Mouse (Mus musculus): ENCODE results near the gene Slc35e3. TPM values are rescaled to one million over a fixed set of nuclear protein-coding genes. Genes with fewer than 3 reads are reported as not detected.
A peak's percentile ranks its signal among the peaks of the same experiment; 100 is the strongest.

Slc35e3 gene
- polyA plus RNA-seq (2015; fragmentation: Nextera tagmentation; extraction: Ambion mirVana): 34.0 and 37.0 TPM in 2 replicates

- Histone ChIP-seq H3K4me2 (peak within 1 kb of the TSS; percentile 79), H3K9ac (peak within 1 kb of the TSS; percentile 77), H3K36me3 (peaks cover 36% of the 10 kb centered on the region), H3K4me3 (peak within 1 kb of the TSS; percentile 60), H3K9me3 (no peaks in the 10 kb centered on the region), H3K27ac (peak within 1 kb of the TSS; percentile 66), H3K27me3 (no peaks in the 10 kb centered on the region), H3K4me1 (peaks cover 28% of the 10 kb centered on the region)
- ATAC-seq (ENCODE audit: insufficient number of reproducible peaks, insufficient read depth, low FRiP score, low TSS enrichment, low read depth): peak; percentile 94
- 14% methylated on average over 46 of the region's 46 CpGs for WGBS
Observed at GRCm38 (mm10) chr10:117746297-117746883, at the start of gene Slc35e3. Slc35e3 (minus strand) TSS chr10:117746365.

GRCm38 (mm10) chr10:117795206-117795605 lies 49.0 kb upstream of the Slc35e3 start:
- Histone ChIP-seq H3K4me3 (no peak overlapping the region), H3K4me1 (peaks cover 21% of the 10 kb centered on the region), H3K4me2 (no peak overlapping the region), H3K27me3 (no peaks in the 10 kb centered on the region), H3K36me3 (peaks cover 6% of the 10 kb centered on the region; the same call in 1 of the 2 replicates), H3K27ac (no peak overlapping the region), H3K9me3 (no peaks in the 10 kb centered on the region), H3K9ac (no peak overlapping the region)
- 78% methylated on average over 4 of the region's 4 CpGs for WGBS
- ATAC-seq (ENCODE audit: insufficient number of reproducible peaks, insufficient read depth, low FRiP score, low TSS enrichment, low read depth): no peak

- Histone ChIP-seq H3K4me2 (peak overlapping the region; percentile 75), H3K9ac (no peak overlapping the region; the same call in 1 of the 2 replicates), H3K4me3 (peak overlapping the region; percentile 93; the same call in 1 of the 2 replicates), H3K27ac (peak overlapping the region; percentile 78), H3K9me3 (no peaks in the 10 kb centered on the region), H3K4me1 (peaks cover 22% of the 10 kb centered on the region), H3K27me3 (no peaks in the 10 kb centered on the region), H3K36me3 (peaks cover 11% of the 10 kb centered on the region; the same call in 1 of the 2 replicates)
- 74% methylated on average over 11 of the region's 11 CpGs for WGBS
- ATAC-seq (ENCODE audit: insufficient number of reproducible peaks, insufficient read depth, low FRiP score, low TSS enrichment, low read depth): no peak
Observed at GRCm38 (mm10) chr10:117793436-117794030, 47.4 kb upstream of the Slc35e3 start.

GRCm38 (mm10) chr10:117792141-117793091 lies 46.3 kb upstream of the Slc35e3 start, which contains the start of gene Nup107:
Nup107 (minus strand) TSS chr10:117792705.
- H3K4me1 ChIP-seq: peaks cover 22% of the 10 kb centered on the region
- peak; percentile 95 for ATAC-seq (ENCODE audit: insufficient number of reproducible peaks, insufficient read depth, low FRiP score, low TSS enrichment, low read depth)
- H3K36me3 ChIP-seq: peaks cover 18% of the 10 kb centered on the region
- peak within 1 kb of the TSS; percentile 93 for H3K4me3 ChIP-seq
- peak within 1 kb of the TSS; percentile 91 for H3K9ac ChIP-seq
- no peaks in the 10 kb centered on the region for H3K27me3 ChIP-seq
- H3K27ac ChIP-seq: peak within 1 kb of the TSS; percentile 78
- H3K9me3 ChIP-seq: no peaks in the 10 kb centered on the region
- peak within 1 kb of the TSS; percentile 75 for H3K4me2 ChIP-seq
- WGBS: under 1% methylated on average over 75 of the region's 75 CpGs

GRCm38 (mm10) chr10:117791171-117791470 lies 45.0 kb upstream of the Slc35e3 start:
- H3K9me3 ChIP-seq: no peaks in the 10 kb centered on the region
- WGBS: 85% methylated on average over 2 of the region's 2 CpGs
- H3K36me3 ChIP-seq: peaks cover 31% of the 10 kb centered on the region
- H3K27me3 ChIP-seq: no peaks in the 10 kb centered on the region
- H3K27ac ChIP-seq: no peak overlapping the region
- peaks cover 22% of the 10 kb centered on the region for H3K4me1 ChIP-seq
- peak overlapping the region; percentile 91 for H3K9ac ChIP-seq
- H3K4me2 ChIP-seq: peak overlapping the region; percentile 75
- ATAC-seq (ENCODE audit: insufficient number of reproducible peaks, insufficient read depth, low FRiP score, low TSS enrichment, low read depth): no peak
- H3K4me3 ChIP-seq: peak overlapping the region; percentile 93

- Histone ChIP-seq H3K4me2 (no peak overlapping the region), H3K9ac (no peak overlapping the region), H3K4me3 (no peak overlapping the region), H3K27me3 (no peaks in the 10 kb centered on the region), H3K9me3 (no peaks in the 10 kb centered on the region), H3K36me3 (peaks cover 36% of the 10 kb centered on the region), H3K27ac (no peak overlapping the region), H3K4me1 (peaks cover 22% of the 10 kb centered on the region)
- no peak for ATAC-seq (ENCODE audit: insufficient number of reproducible peaks, insufficient read depth, low FRiP score, low TSS enrichment, low read depth)
- 94% methylated on average over 17 of the region's 17 CpGs for WGBS
Observed at GRCm38 (mm10) chr10:117790421-117791170, 44.4 kb upstream of the Slc35e3 start.

- Histone ChIP-seq H3K4me1 (peaks cover 22% of the 10 kb centered on the region), H3K4me2 (no peak overlapping the region), H3K27me3 (no peaks in the 10 kb centered on the region), H3K9me3 (no peaks in the 10 kb centered on the region), H3K9ac (no peak overlapping the region), H3K4me3 (no peak overlapping the region), H3K27ac (no peak overlapping the region), H3K36me3 (peaks cover 42% of the 10 kb centered on the region)
- no peak for ATAC-seq (ENCODE audit: insufficient number of reproducible peaks, insufficient read depth, low FRiP score, low TSS enrichment, low read depth)
- 86% methylated on average over 1 of the region's 1 CpGs for WGBS
Observed at GRCm38 (mm10) chr10:117790011-117790410, 43.8 kb upstream of the Slc35e3 start.

- H3K27ac ChIP-seq: no peak overlapping the region
- 93% methylated on average over 7 of the region's 7 CpGs for WGBS
- H3K9ac ChIP-seq: no peak overlapping the region
- H3K36me3 ChIP-seq: peaks cover 79% of the 10 kb centered on the region
- H3K27me3 ChIP-seq: no peaks in the 10 kb centered on the region
- no peak for ATAC-seq (ENCODE audit: insufficient number of reproducible peaks, insufficient read depth, low FRiP score, low TSS enrichment, low read depth)
- no peak overlapping the region for H3K4me2 ChIP-seq
- no peak overlapping the region for H3K4me3 ChIP-seq
- no peaks in the 10 kb centered on the region for H3K4me1 ChIP-seq
- H3K9me3 ChIP-seq: no peaks in the 10 kb centered on the region
Observed at GRCm38 (mm10) chr10:117784646-117785045, 38.5 kb upstream of the Slc35e3 start.

GRCm38 (mm10) chr10:117783786-117784420 lies 37.7 kb upstream of the Slc35e3 start:
- WGBS: 93% methylated on average over 13 of the region's 13 CpGs
- ATAC-seq (ENCODE audit: insufficient number of reproducible peaks, insufficient read depth, low FRiP score, low TSS enrichment, low read depth): no peak
- H3K4me2 ChIP-seq: no peak overlapping the region
- H3K27me3 ChIP-seq: no peaks in the 10 kb centered on the region
- no peak overlapping the region for H3K27ac ChIP-seq
- H3K36me3 ChIP-seq: peaks cover 84% of the 10 kb centered on the region
- no peaks in the 10 kb centered on the region for H3K9me3 ChIP-seq
- H3K4me1 ChIP-seq: no peaks in the 10 kb centered on the region
- no peak overlapping the region for H3K9ac ChIP-seq
- H3K4me3 ChIP-seq: no peak overlapping the region

GRCm38 (mm10) chr10:117782491-117783260 lies 36.5 kb upstream of the Slc35e3 start:
- Histone ChIP-seq H3K4me3 (no peak overlapping the region), H3K9ac (no peak overlapping the region), H3K27me3 (no peaks in the 10 kb centered on the region), H3K27ac (no peak overlapping the region), H3K4me2 (no peak overlapping the region), H3K4me1 (no peaks in the 10 kb centered on the region), H3K36me3 (peaks cover 92% of the 10 kb centered on the region), H3K9me3 (no peaks in the 10 kb centered on the region)
- no peak for ATAC-seq (ENCODE audit: insufficient number of reproducible peaks, insufficient read depth, low FRiP score, low TSS enrichment, low read depth)
- WGBS: 92% methylated on average over 14 of the region's 14 CpGs

Data from embryonic facial prominence, embryonic 13.5 days (tissue).